Mouse (Mus musculus): Measurements from ENCODE around the gene Dock6. TPM values are rescaled to one million over a fixed set of nuclear protein-coding genes. Genes with fewer than 3 reads are reported as not detected.

Dock6 gene
- total and polyA plus RNA-seq, 3 experiments: 3.9 to 16.8 (median 11.6) TPM

GRCm38 (mm10) chr9:21798345-21799009 is 54.0 kb downstream of the Dock6 start, which contains the start of gene Kank2:
Kank2 (minus strand) TSS chr9:21798744.
- DNase-seq (ENCODE audit: low spot score) (no peak), ATAC-seq (ENCODE audit: extremely low read depth, insufficient number of reproducible peaks, low FRiP score, poor library complexity, severe bottlenecking) (no peak)
- TF ChIP-seq TAL1 (conservative IDR thresholded peaks at IDR 0.05; ENCODE audit: low read depth, low read length): no peak
- no peak for TF ChIP-seq GATA2 (IDR thresholded peaks at IDR 0.05; ENCODE audit: borderline replicate concordance, low read depth, low read length)
- no peak for TF ChIP-seq GATA1 (IDR thresholded peaks at IDR 0.05; ENCODE audit: borderline replicate concordance, low read length)
- no peak for TF ChIP-seq CTCF (IDR thresholded peaks at IDR 0.05; ENCODE audit: low read depth, low read length)
- TF ChIP-seq POLR2AphosphoS5 (IDR thresholded peaks at IDR 0.05; ENCODE audit: insufficient replicate concordance, low read depth, low read length): no peak
- Histone ChIP-seq H3K4me1 (ENCODE audit: insufficient read depth, low read depth, low read length) (peaks cover 11% of the 10 kb centered on the region), H3K9me3 (replicated peaks) (no peaks in the 10 kb centered on the region), H3K4me3 (ENCODE audit: low read depth, low read length) (peak within 1 kb of the TSS; percentile 65), H3K27me3 (ENCODE audit: insufficient read depth, low read length) (peaks cover 58% of the 10 kb centered on the region), H3K36me3 (replicated peaks) (no peaks in the 10 kb centered on the region)

- Histone ChIP-seq H3K27me3 (ENCODE audit: insufficient read depth, low read length) (peaks cover 55% of the 10 kb centered on the region), H3K4me1 (ENCODE audit: insufficient read depth, low read depth, low read length) (peaks cover 11% of the 10 kb centered on the region), H3K36me3 (replicated peaks) (no peaks in the 10 kb centered on the region), H3K9me3 (replicated peaks) (no peaks in the 10 kb centered on the region), H3K4me3 (ENCODE audit: low read depth, low read length) (peak overlapping the region; percentile 65; the same call in 1 of the 2 replicates)
- ATAC-seq (ENCODE audit: extremely low read depth, insufficient number of reproducible peaks, low FRiP score, poor library complexity, severe bottlenecking) (no peak), DNase-seq (ENCODE audit: low spot score) (no peak)
- TF ChIP-seq GATA1 (IDR thresholded peaks at IDR 0.05; ENCODE audit: borderline replicate concordance, low read length) (no peak), TAL1 (conservative IDR thresholded peaks at IDR 0.05; ENCODE audit: low read depth, low read length) (no peak), CTCF (IDR thresholded peaks at IDR 0.05; ENCODE audit: low read depth, low read length) (no peak), POLR2AphosphoS5 (IDR thresholded peaks at IDR 0.05; ENCODE audit: insufficient replicate concordance, low read depth, low read length) (no peak), GATA2 (IDR thresholded peaks at IDR 0.05; ENCODE audit: borderline replicate concordance, low read depth, low read length) (no peak)
Measured at GRCm38 (mm10) chr9:21797921-21798344, 54.5 kb downstream of the Dock6 start.

GRCm38 (mm10) chr9:21796919-21797318 is 55.5 kb downstream of the Dock6 start:
- ATAC-seq (ENCODE audit: extremely low read depth, insufficient number of reproducible peaks, low FRiP score, poor library complexity, severe bottlenecking) (no peak), DNase-seq (ENCODE audit: low spot score) (no peak)
- Histone ChIP-seq H3K9me3 (replicated peaks) (no peaks in the 10 kb centered on the region), H3K36me3 (replicated peaks) (no peaks in the 10 kb centered on the region), H3K4me1 (ENCODE audit: insufficient read depth, low read depth, low read length) (peaks cover 11% of the 10 kb centered on the region), H3K27me3 (ENCODE audit: insufficient read depth, low read length) (peaks cover 57% of the 10 kb centered on the region), H3K4me3 (ENCODE audit: low read depth, low read length) (no peak overlapping the region)
- TF ChIP-seq CTCF (IDR thresholded peaks at IDR 0.05; ENCODE audit: low read depth, low read length): no peak
- no peak for TF ChIP-seq POLR2AphosphoS5 (IDR thresholded peaks at IDR 0.05; ENCODE audit: insufficient replicate concordance, low read depth, low read length)
- no peak for TF ChIP-seq GATA2 (IDR thresholded peaks at IDR 0.05; ENCODE audit: borderline replicate concordance, low read depth, low read length)
- no peak for TF ChIP-seq GATA1 (IDR thresholded peaks at IDR 0.05; ENCODE audit: borderline replicate concordance, low read length)
- TF ChIP-seq TAL1 (conservative IDR thresholded peaks at IDR 0.05; ENCODE audit: low read depth, low read length): no peak

GRCm38 (mm10) chr9:21796259-21796658 is 56.2 kb downstream of the Dock6 start:
- no peak overlapping the region for H3K4me3 ChIP-seq (ENCODE audit: low read depth, low read length)
- H3K27me3 ChIP-seq (ENCODE audit: insufficient read depth, low read length): peaks cover 57% of the 10 kb centered on the region
- no peaks in the 10 kb centered on the region for H3K36me3 ChIP-seq (replicated peaks)
- no peak for TF ChIP-seq GATA1 (IDR thresholded peaks at IDR 0.05; ENCODE audit: borderline replicate concordance, low read length)
- no peak for TF ChIP-seq CTCF (IDR thresholded peaks at IDR 0.05; ENCODE audit: low read depth, low read length)
- TF ChIP-seq GATA2 (IDR thresholded peaks at IDR 0.05; ENCODE audit: borderline replicate concordance, low read depth, low read length): no peak
- no peak for TF ChIP-seq TAL1 (conservative IDR thresholded peaks at IDR 0.05; ENCODE audit: low read depth, low read length)
- TF ChIP-seq POLR2AphosphoS5 (IDR thresholded peaks at IDR 0.05; ENCODE audit: insufficient replicate concordance, low read depth, low read length): no peak
- DNase-seq (ENCODE audit: low spot score): no peak
- ATAC-seq (ENCODE audit: extremely low read depth, insufficient number of reproducible peaks, low FRiP score, poor library complexity, severe bottlenecking): no peak
- peaks cover 11% of the 10 kb centered on the region for H3K4me1 ChIP-seq (ENCODE audit: insufficient read depth, low read depth, low read length)
- H3K9me3 ChIP-seq (replicated peaks): no peaks in the 10 kb centered on the region

DNA sequence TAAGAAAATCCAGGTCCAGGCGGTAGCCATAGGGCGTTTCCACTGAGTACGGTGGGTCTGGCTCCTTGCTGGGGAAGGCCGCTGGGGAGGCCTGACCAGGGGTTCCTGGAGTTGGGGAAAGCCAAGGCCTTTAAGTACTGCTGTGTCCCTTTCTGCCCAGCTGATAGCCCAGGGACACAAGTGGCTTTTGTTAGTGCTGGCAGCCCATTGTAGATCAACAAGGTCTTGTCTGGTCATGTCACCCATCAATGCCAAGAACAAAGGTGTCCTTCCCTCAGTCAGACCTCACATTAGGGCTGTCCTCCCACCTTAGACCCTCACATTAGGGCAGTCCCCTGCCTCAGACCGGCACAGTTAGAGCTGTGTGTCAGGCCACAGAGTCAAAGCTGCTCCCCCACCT is 56.9 kb downstream of the Dock6 start:
- no peak for ATAC-seq (ENCODE audit: extremely low read depth, insufficient number of reproducible peaks, low FRiP score, poor library complexity, severe bottlenecking)
- DNase-seq (ENCODE audit: low spot score): no peak
- Histone ChIP-seq H3K36me3 (replicated peaks) (no peaks in the 10 kb centered on the region), H3K4me3 (ENCODE audit: low read depth, low read length) (no peak overlapping the region), H3K27me3 (ENCODE audit: insufficient read depth, low read length) (peaks cover 54% of the 10 kb centered on the region), H3K4me1 (ENCODE audit: insufficient read depth, low read depth, low read length) (peaks cover 11% of the 10 kb centered on the region), H3K9me3 (replicated peaks) (no peaks in the 10 kb centered on the region)
- TF ChIP-seq POLR2AphosphoS5 (IDR thresholded peaks at IDR 0.05; ENCODE audit: insufficient replicate concordance, low read depth, low read length): no peak
- TF ChIP-seq GATA1 (IDR thresholded peaks at IDR 0.05; ENCODE audit: borderline replicate concordance, low read length): no peak
- TF ChIP-seq TAL1 (conservative IDR thresholded peaks at IDR 0.05; ENCODE audit: low read depth, low read length): no peak
- no peak for TF ChIP-seq CTCF (IDR thresholded peaks at IDR 0.05; ENCODE audit: low read depth, low read length)
- no peak for TF ChIP-seq GATA2 (IDR thresholded peaks at IDR 0.05; ENCODE audit: borderline replicate concordance, low read depth, low read length)

GRCm38 (mm10) chr9:21794925-21795324 is 57.5 kb downstream of the Dock6 start:
- DNase-seq (ENCODE audit: low spot score) (no peak), ATAC-seq (ENCODE audit: extremely low read depth, insufficient number of reproducible peaks, low FRiP score, poor library complexity, severe bottlenecking) (no peak)
- H3K36me3 ChIP-seq (replicated peaks): no peaks in the 10 kb centered on the region
- peaks cover 11% of the 10 kb centered on the region for H3K4me1 ChIP-seq (ENCODE audit: insufficient read depth, low read depth, low read length)
- no peaks in the 10 kb centered on the region for H3K9me3 ChIP-seq (replicated peaks)
- H3K27me3 ChIP-seq (ENCODE audit: insufficient read depth, low read length): peaks cover 53% of the 10 kb centered on the region
- TF ChIP-seq GATA1 (IDR thresholded peaks at IDR 0.05; ENCODE audit: borderline replicate concordance, low read length): no peak
- TF ChIP-seq TAL1 (conservative IDR thresholded peaks at IDR 0.05; ENCODE audit: low read depth, low read length): no peak
- no peak for TF ChIP-seq CTCF (IDR thresholded peaks at IDR 0.05; ENCODE audit: low read depth, low read length)
- TF ChIP-seq GATA2 (IDR thresholded peaks at IDR 0.05; ENCODE audit: borderline replicate concordance, low read depth, low read length): no peak
- TF ChIP-seq POLR2AphosphoS5 (IDR thresholded peaks at IDR 0.05; ENCODE audit: insufficient replicate concordance, low read depth, low read length): no peak
- H3K4me3 ChIP-seq (ENCODE audit: low read depth, low read length): no peak overlapping the region; the same call in 1 of the 2 replicates
